Mouse (Mus musculus) limb, embryonic 13.5 days (tissue): Measurements from ENCODE around the gene Olfr1316. TPM values are rescaled to one million over a fixed set of nuclear protein-coding genes. Genes with fewer than 3 reads are reported as not detected.

Experiments used
- ATAC-seq: fragments of 200-750 bp; cut with Nextera tagmentation; 2 replicates; pipeline ENCODE4 v1.8.0; 2017; ENCODE audit warnings: low read depth, moderate number of reproducible peaks, moderate TSS enrichment; ENCODE audit not compliant: low FRiP score
- H3K27ac ChIP-seq: fragments of 300-500 bp; sonication (generic); 2 replicates; pipeline ENCODE4 v1.5.1; 2015; ENCODE audit warnings: inconsistent platforms, mild to moderate bottlenecking, moderate library complexity
- H3K27me3 ChIP-seq: fragments of 300-500 bp; sonication (generic); 2 replicates; pipeline ENCODE4 v1.6.1; 2015; ENCODE audit warnings: mild to moderate bottlenecking, inconsistent platforms
- H3K36me3 ChIP-seq: fragments of 300-500 bp; sonication (generic); 2 replicates; pipeline ENCODE4 v1.6.1; 2015; ENCODE audit warnings: inconsistent platforms, mild to moderate bottlenecking, moderate library complexity
- H3K4me1 ChIP-seq: fragments of 300-500 bp; sonication (generic); 2 replicates; pipeline ENCODE4 v1.6.1; 2015; ENCODE audit warnings: inconsistent platforms
- H3K4me2 ChIP-seq: fragments of 300-500 bp; sonication (generic); replicated peaks from 2 replicates; pipeline ENCODE4 v1.6.1; 2015; ENCODE audit warnings: inconsistent platforms, mild to moderate bottlenecking, moderate library complexity
- H3K4me3 ChIP-seq: fragments of 300-500 bp; sonication (generic); 2 replicates; pipeline ENCODE4 v1.5.1; 2015; ENCODE audit warnings: moderate library complexity, mild to moderate bottlenecking, inconsistent platforms
- H3K9ac ChIP-seq: fragments of 300-500 bp; sonication (generic); 2 replicates; pipeline ENCODE4 v1.6.1; 2015; ENCODE audit warnings: mild to moderate bottlenecking, inconsistent platforms
- H3K9me3 ChIP-seq: fragments of 300-500 bp; sonication (generic); 2 replicates; pipeline ENCODE4 v1.6.1; 2016; ENCODE audit warnings: inconsistent platforms
- WGBS: fragments of 180-500 bp; shearing (Covaris S2); methylation state at CpG from one replicate; pipeline ENCODE4 v1.1.7; 2015; 5-methylcytosine and 5-hydroxymethylcytosine counted together
- polyA plus RNA-seq: library from polyadenylated mRNA; unstranded; fragments of >200 nt; fragmentation: Nextera tagmentation; extraction: Ambion mirVana; gene quantifications from 2 replicates; pipeline ENCODE4 v1.2.1, GENCODE M21; 2015

Olfr1316 gene
- polyA plus RNA-seq: not detected in 2 replicates

GRCm38 (mm10) chr2:112134877-112135276, at the start of gene Olfr1316:
Olfr1316 (minus strand) TSS chr2:112134977.
- no peak for ATAC-seq
- H3K27me3 ChIP-seq: no peaks in the 10 kb centered on the region
- WGBS: 89% methylated on average over 2 of the region's 2 CpGs
- no peaks in the 10 kb centered on the region for H3K36me3 ChIP-seq
- no peak within 1 kb of the TSS for H3K4me3 ChIP-seq
- H3K9ac ChIP-seq: no peak within 1 kb of the TSS
- H3K9me3 ChIP-seq: no peaks in the 10 kb centered on the region
- H3K4me1 ChIP-seq: no peaks in the 10 kb centered on the region
- no peak within 1 kb of the TSS for H3K4me2 ChIP-seq
- H3K27ac ChIP-seq: no peak within 1 kb of the TSS

- no peaks in the 10 kb centered on the region for H3K9me3 ChIP-seq
- H3K4me1 ChIP-seq: no peaks in the 10 kb centered on the region
- no peak within 1 kb of the TSS for H3K4me2 ChIP-seq
- H3K4me3 ChIP-seq: no peak within 1 kb of the TSS
- no peak within 1 kb of the TSS for H3K9ac ChIP-seq
- ATAC-seq: no peak
- H3K36me3 ChIP-seq: no peaks in the 10 kb centered on the region
- no peak within 1 kb of the TSS for H3K27ac ChIP-seq
- H3K27me3 ChIP-seq: no peaks in the 10 kb centered on the region
These were observed 19.1 kb upstream of the Olfr1316 start, which contains the start of gene Olfr1318 for GRCm38 (mm10) chr2:112153898-112154297. Olfr1318 (plus strand) TSS chr2:112154198.

GRCm38 (mm10) chr2:112140029-112140428, 5.3 kb upstream of the Olfr1316 start, which contains the start of gene Olfr1317:
Olfr1317 (plus strand) TSS chr2:112140329.
- WGBS: 71% methylated on average over 2 of the region's 2 CpGs
- no peaks in the 10 kb centered on the region for H3K9me3 ChIP-seq
- ATAC-seq: no peak
- no peak within 1 kb of the TSS for H3K4me2 ChIP-seq
- H3K4me3 ChIP-seq: no peak within 1 kb of the TSS
- no peaks in the 10 kb centered on the region for H3K4me1 ChIP-seq
- H3K9ac ChIP-seq: no peak within 1 kb of the TSS
- no peaks in the 10 kb centered on the region for H3K36me3 ChIP-seq
- no peaks in the 10 kb centered on the region for H3K27me3 ChIP-seq
- H3K27ac ChIP-seq: no peak within 1 kb of the TSS

GRCm38 (mm10) chr2:112115340-112115739, 19.4 kb downstream of the Olfr1316 start, which contains the start of gene Olfr1315-ps1:
Olfr1315-ps1 (minus strand) TSS chr2:112115440.
- Histone ChIP-seq H3K27me3 (no peaks in the 10 kb centered on the region), H3K4me2 (no peak within 1 kb of the TSS), H3K36me3 (no peaks in the 10 kb centered on the region), H3K4me3 (no peak within 1 kb of the TSS), H3K9me3 (no peaks in the 10 kb centered on the region), H3K9ac (no peak within 1 kb of the TSS), H3K27ac (no peak within 1 kb of the TSS), H3K4me1 (no peaks in the 10 kb centered on the region)
- WGBS: 73% methylated on average over 1 of the region's 1 CpGs
- ATAC-seq: no peak

- Histone ChIP-seq H3K36me3 (no peaks in the 10 kb centered on the region), H3K4me1 (no peaks in the 10 kb centered on the region), H3K27me3 (no peaks in the 10 kb centered on the region), H3K27ac (no peak within 1 kb of the TSS), H3K4me3 (no peak within 1 kb of the TSS), H3K9ac (no peak within 1 kb of the TSS), H3K4me2 (no peak within 1 kb of the TSS), H3K9me3 (no peaks in the 10 kb centered on the region)
- ATAC-seq: no peak
These were observed 38.1 kb downstream of the Olfr1316 start, which contains the start of gene Olfr1314 for GRCm38 (mm10) chr2:112096681-112097080. Olfr1314 (minus strand) TSS chr2:112096781.

- no peaks in the 10 kb centered on the region for H3K4me1 ChIP-seq
- H3K27me3 ChIP-seq: no peaks in the 10 kb centered on the region
- no peak within 1 kb of the TSS for H3K9ac ChIP-seq
- ATAC-seq: no peak
- no peaks in the 10 kb centered on the region for H3K36me3 ChIP-seq
- H3K4me2 ChIP-seq: no peak within 1 kb of the TSS
- no peak within 1 kb of the TSS for H3K27ac ChIP-seq
- H3K4me3 ChIP-seq: no peak within 1 kb of the TSS
- H3K9me3 ChIP-seq: no peaks in the 10 kb centered on the region
These were observed 57.0 kb downstream of the Olfr1316 start, which contains the start of gene Olfr1313 for GRCm38 (mm10) chr2:112077743-112078142. Olfr1313 (minus strand) TSS chr2:112077843.

Other genes starting within 250 kb of the Olfr1316 start
- gene Olfr1306, start 218.7 kb downstream of the Olfr1316 start, polyA plus RNA-seq: not detected in 2 replicates
- gene Olfr1307, start 185.5 kb downstream of the Olfr1316 start, polyA plus RNA-seq: 0.01 TPM in 1 of 2 replicates, not detected in the other
- gene Olfr1308, start 170.0 kb downstream of the Olfr1316 start, polyA plus RNA-seq: not detected in 2 replicates
- gene Olfr1309, start 144.7 kb downstream of the Olfr1316 start, polyA plus RNA-seq: not detected in 2 replicates
- not detected in 2 replicates for gene Olfr1310, start 122.3 kb downstream of the Olfr1316 start, polyA plus RNA-seq
- gene Olfr1311, start 110.6 kb downstream of the Olfr1316 start, polyA plus RNA-seq: not detected in 2 replicates
- not detected in 2 replicates for gene Olfr1312, start 84.7 kb downstream of the Olfr1316 start, polyA plus RNA-seq
- gene Olfr1313, start 57.1 kb downstream of the Olfr1316 start, polyA plus RNA-seq: not detected in 2 replicates
- not detected in 2 replicates for gene Olfr1314, start 38.2 kb downstream of the Olfr1316 start, polyA plus RNA-seq
- not detected in 2 replicates for gene Olfr1315-ps1, start 19.5 kb downstream of the Olfr1316 start, polyA plus RNA-seq
- gene Olfr1317, start 5.4 kb upstream of the Olfr1316 start, polyA plus RNA-seq: not detected in 2 replicates
- gene Olfr1318, start 19.2 kb upstream of the Olfr1316 start, polyA plus RNA-seq: 0.08 TPM in 1 of 2 replicates, not detected in the other
- gene Lpcat4, start 104.5 kb upstream of the Olfr1316 start, polyA plus RNA-seq: 15.2 and 18.4 TPM in 2 replicates
- gene Nutm1, start 124.3 kb upstream of the Olfr1316 start, polyA plus RNA-seq: not detected in 2 replicates
- gene Nop10, start 126.9 kb upstream of the Olfr1316 start, polyA plus RNA-seq: 189 and 193 TPM in 2 replicates
- 9.2 and 9.5 TPM in 2 replicates for gene Slc12a6, start 130.8 kb upstream of the Olfr1316 start, polyA plus RNA-seq
- not detected in 2 replicates for gene Gm21985, start 131.3 kb upstream of the Olfr1316 start, polyA plus RNA-seq
- gene Emc4, start 233.1 kb upstream of the Olfr1316 start, polyA plus RNA-seq: 114 and 116 TPM in 2 replicates
- gene Katnbl1, start 244.2 kb upstream of the Olfr1316 start, polyA plus RNA-seq: 48.4 and 53.0 TPM in 2 replicates